Mouse (Mus musculus): Measurements from ENCODE around the gene Hspd1. TPM values are rescaled to one million over a fixed set of nuclear protein-coding genes. Genes with fewer than 3 reads are reported as not detected.

Hspd1 gene
- polyA plus RNA-seq (2017; shearing (Covaris generic)): 168 TPM

DNA sequence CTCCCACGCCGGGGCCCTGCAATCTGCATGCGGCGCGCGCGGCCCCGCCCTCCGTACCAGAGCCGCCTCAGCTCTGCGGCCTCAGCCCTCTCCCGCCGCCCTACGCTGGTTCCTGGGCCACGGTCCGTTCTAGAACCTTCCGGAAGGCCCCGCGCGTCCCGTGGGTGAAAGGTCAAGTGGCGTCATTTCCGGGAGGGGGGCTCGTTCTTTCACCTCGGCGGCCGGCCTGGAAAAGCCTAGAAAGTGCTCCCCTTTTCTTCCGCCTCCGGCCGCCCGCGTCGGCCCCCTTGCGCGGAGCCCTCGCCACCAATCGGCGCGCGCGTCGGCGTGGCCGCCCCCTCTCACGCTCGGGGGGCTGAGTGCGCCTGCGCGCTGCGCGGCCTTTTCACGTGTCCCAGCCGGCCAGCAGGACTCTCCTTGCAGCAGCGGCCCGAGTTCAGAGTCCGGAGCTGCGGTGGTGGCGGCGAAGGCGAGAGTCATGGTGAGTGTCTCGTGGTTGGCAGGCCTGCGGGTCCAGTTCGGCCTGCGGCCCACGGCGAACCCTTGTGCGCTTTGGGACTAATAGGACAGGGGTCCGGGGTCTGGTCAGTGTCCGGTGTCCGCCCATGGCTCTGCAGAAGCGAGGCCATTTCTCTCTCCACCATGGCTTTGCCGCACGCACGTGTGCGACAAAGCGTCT, at the start of gene Hspd1, which contains the start of gene Hspe1:
Gene Hspd1, minus strand, starts transcription at position 312 of the 679 bp plus-strand sequence.
Gene Hspe1, plus strand, starts transcription at position 201 of the 679 bp plus-strand sequence.

DNA sequence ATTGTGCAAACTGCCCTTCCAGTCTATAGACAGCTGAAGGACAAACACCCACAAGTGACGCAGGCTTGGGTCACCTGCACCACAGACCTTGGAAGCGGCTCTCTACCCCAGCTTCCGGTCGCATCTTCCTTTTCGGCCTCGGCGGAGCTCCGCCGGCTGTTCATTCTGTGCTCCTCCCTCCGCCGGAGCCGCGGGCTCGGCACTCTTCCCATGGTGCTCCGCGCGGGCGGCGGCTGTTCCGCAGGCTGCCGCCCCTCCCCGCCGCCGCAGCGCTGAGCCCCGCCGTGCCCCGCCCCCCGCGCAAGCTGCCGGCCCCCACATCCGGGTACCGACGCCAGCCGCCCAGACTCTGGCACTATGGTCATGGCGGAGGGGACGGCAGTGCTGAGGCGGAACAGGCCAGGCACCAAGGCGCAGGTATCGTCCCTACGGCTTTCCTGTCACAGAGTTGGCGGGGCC, 42.9 kb upstream of the Hspd1 start, which contains the start of gene Mob4:
Gene Mob4, plus strand, starts transcription at position 289 of the 459 bp plus-strand sequence.

GRCm38 (mm10) chr1:55052355-55052953, 35.6 kb downstream of the Hspd1 start, which contains the start of gene Coq10b:
Coq10b (plus strand) TSS chr1:55052770.

Other genes starting within 250 kb of the Hspd1 start
- gene Ankrd44, start 161.9 kb downstream of the Hspd1 start, polyA plus RNA-seq (2017; shearing (Covaris generic)): 294 TPM
- gene Sf3b1, start 60.8 kb downstream of the Hspd1 start, polyA plus RNA-seq (2017; shearing (Covaris generic)): 768 TPM
- 25.5 TPM for gene Coq10b, start 35.5 kb downstream of the Hspd1 start, polyA plus RNA-seq (2017; shearing (Covaris generic))
- 156 TPM for gene Hspe1, start 111 bp downstream of the Hspd1 start, polyA plus RNA-seq (2017; shearing (Covaris generic))
- gene Mob4, start 43.0 kb upstream of the Hspd1 start, polyA plus RNA-seq (2017; shearing (Covaris generic)): 128 TPM
- 5.6 TPM for gene Rftn2, start 138.5 kb upstream of the Hspd1 start, polyA plus RNA-seq (2017; shearing (Covaris generic))
- gene Mars2, start 148.9 kb upstream of the Hspd1 start, polyA plus RNA-seq (2017; shearing (Covaris generic)): 2.3 TPM

All from CD4-positive, CD25-positive, alpha-beta regulatory T cell, adult 9 weeks (primary cell).